Mouse (Mus musculus) gastrocnemius, adult 2 months (tissue): ENCODE results near the gene Junb. TPM values are rescaled to one million over a fixed set of nuclear protein-coding genes. Genes with fewer than 3 reads are reported as not detected.

ENCODE experiments used
- DNase-seq: peaks from one replicate; pipeline ENCODE4 v3.0.0; 2022
- H3K27ac ChIP-seq: fragments of 200-600 bp; 2 replicates; pipeline ENCODE4 v1.8.1; 2022; ENCODE audit warnings: mild to moderate bottlenecking
- H3K4me3 ChIP-seq: fragments of 200-600 bp; 2 replicates; pipeline ENCODE4 v1.8.1; 2022; ENCODE audit warnings: mild to moderate bottlenecking, moderate library complexity
- CTCF ChIP-seq: fragments of 200-600 bp; IDR thresholded peaks from 2 replicates; pipeline ENCODE4 v1.8.1; 2022; ENCODE audit warnings: antibody characterized with exemption, mild to moderate bottlenecking, moderate library complexity
- intact Hi-C: fragments of 180-260 bp; cut with DNase I; formaldehyde crosslinking; loops from one replicate; pipeline ENCODE4 v1.15.1; 2025
- total RNA-seq, 2 experiments: library from RNA; stranded (reverse); gene quantifications; 2 replicates each; pipeline ENCODE4 v1.2.3; 2021

Gene Junb
- total RNA-seq, 2 experiments from 2014 or later, result 5.7 to 10.1 TPM

DNA sequence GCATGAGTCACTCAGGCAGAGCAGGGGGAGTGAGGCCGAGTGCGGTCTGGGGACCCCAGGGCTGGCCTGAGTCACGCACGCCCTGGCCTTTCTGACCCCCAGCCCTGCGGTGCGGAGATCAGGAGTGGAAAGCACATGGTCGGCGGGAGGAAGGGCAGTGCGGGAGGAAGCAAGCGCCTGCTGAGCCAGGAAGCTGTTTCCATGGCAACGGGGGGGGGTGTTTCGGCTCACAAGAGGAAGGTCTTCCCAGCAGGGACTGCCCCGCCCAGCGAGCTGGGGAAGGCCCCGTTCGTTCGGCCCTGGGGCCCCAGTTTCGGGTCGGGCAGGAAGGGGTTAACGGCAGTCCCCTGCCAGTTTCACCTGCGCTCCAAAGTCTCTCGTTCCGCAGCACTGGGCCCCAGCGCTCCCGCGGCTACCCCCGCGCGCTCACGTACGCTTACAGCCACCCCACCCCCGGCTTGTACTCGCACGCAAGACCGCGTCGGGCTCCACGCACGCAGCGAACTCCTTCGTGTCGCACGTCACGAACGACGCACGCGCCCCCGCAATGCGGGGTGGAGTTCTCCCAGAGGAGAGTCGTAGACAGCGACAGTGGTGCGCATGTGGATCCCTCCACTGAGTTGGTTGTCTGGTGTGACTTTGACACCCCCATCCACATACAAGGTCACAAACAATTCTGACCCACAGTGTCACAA lies 7.3 kb upstream of the Junb start:
- Histone ChIP-seq H3K4me3 (peak overlapping the region; percentile 86), H3K27ac (peak overlapping the region; percentile 87)
- intact Hi-C loops, result no loop called here
- peak; percentile 87 for DNase-seq
- TF ChIP-seq CTCF, result no peak

DNA sequence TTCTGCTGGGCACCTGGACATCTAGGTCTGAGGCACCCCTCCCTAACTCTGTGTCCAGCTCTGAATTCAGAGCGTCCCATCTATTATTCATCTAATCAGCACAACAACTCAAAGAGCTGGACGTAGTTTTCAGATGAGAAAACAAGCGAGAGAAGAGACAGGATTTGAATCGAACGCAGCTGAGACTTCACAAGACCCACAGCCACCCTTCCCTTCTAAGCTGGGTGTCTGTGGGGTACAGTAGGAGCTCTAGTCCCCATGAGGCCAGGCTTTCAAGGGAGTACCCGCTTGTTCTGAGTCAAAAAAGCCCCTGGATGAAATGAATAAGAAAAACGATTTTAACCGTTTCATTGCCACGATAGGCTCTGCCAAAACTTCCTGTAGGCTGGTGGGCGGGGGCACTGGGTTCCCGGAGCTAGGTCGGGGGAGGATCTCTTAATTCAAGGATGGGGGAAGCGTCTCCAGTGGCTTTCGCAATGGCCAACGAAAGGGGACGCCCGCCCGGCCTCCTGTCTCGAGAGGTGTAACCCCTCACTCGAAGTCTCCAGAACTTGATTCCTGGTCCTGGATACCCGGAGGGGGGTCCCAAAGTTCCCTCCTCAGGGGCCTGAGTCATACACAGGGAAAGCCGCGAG lies 6.6 kb upstream of the Junb start:
- intact Hi-C loops, result no loop called here
- Histone ChIP-seq H3K4me3 (peak overlapping the region; percentile 86), H3K27ac (peak overlapping the region; percentile 87)
- no peak for DNase-seq
- TF ChIP-seq CTCF, result no peak

DNA sequence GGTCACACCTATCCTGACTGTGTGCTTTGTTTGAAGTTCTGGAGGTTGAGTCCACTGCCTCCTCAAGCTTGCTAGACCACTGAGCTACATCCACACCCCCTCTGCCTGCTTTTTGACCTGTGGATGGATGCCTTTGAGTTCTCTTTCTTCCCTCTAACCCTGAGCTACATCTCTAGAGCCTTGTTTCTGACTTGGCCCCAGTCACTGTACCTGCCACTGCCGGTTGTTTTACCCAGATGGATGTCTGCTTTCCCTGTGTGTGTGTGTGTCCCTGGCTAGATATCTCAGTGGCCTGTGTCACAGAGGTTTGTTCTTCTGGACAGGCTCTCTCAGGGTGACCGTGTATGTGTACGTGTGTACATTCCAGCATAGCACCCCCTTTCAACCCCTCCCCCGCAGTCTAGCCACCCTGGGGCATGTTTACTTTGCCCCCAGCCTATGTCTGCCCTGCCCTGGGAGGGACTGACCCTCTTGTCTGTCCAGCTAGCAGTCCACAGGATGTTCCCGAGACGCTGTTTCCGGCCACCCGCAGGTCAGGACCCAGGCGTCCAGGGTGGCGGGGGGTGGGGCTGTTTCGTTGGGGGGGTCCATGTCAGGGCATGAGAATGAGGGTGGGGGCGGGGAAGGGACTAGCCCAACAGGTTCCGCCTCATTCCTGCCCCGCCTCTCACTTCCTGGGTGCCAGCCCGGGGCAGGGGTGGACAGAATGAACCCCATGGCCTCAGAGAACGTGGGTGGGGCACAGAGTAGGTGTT lies 6.0 kb upstream of the Junb start:
- peak overlapping the region; percentile 86 for H3K4me3 ChIP-seq
- peak overlapping the region; percentile 87 for H3K27ac ChIP-seq
- intact Hi-C loops, result no loop called here
- TF ChIP-seq CTCF, result no peak
- DNase-seq, result no peak

DNA sequence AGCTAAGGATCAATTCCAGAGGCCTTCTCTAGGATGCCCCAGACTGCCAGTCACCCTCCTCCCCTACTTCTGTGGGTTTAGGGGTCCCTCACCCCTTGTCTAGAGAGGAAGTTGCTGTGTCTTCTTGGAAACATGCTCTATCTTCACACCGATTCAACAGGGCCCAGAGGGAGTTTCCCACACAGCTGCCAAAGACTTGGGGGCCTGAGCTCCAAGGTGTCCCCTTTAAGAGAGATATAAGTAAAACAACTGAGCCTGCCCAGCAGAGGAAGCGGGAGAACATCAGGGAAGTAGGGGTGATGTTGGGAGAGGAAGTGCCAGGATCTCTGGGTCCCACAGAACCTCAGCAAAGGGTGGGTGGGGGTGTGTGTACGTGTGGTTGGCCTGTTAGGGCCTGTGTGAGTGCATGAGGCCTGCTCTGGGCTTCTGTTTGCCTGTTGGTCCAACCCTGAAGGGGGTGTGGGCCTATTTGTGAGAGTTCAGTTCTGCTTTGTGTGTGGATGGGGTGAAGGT lies 4.0 kb upstream of the Junb start:
- Histone ChIP-seq H3K4me3 (no peak overlapping the region), H3K27ac (peak overlapping the region; percentile 100; the same call in 1 of the 2 replicates)
- no peak for DNase-seq
- intact Hi-C loops, result no loop called here
- no peak for TF ChIP-seq CTCF

DNA sequence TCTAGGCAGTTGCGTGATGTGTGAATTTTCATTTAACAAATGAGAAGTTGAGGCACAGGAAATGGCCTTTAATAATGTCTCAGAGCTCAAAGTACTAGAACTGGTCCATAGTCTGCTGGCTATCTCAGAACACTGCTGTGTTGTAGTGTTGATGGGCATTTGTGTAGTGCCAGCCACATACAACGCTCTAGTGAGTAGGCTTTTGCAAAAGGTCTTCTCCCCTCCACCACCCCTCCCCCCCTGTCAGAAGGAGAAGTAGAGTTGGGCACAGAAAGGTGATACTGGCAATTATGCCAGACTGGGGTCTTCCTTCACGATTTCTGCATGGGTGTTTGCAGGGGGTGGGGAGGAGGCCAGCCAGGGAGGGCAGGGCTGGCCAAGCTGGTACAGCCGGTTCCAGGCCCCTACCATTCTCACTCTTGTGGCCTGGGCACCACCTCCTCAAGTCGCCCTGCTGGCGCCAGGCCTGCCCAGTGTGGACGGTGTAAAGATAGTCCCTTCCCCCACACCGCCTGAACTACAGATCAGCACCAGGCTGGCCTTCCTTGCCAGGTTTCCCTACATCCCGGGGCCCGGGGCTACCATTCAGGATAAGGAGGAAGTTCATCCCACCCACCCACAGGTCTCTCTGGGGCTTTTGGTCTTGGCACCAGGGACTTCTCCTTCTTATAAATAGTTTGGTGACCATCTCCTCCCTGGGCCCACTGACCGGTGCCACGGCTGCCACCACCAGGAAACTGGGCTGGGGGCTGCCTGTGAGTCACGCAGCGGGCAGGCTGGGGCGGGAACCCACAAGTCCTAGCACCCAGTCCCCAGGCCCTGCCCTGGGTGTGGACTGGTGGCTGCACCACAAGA lies 3.4 kb upstream of the Junb start:
- TF ChIP-seq CTCF, result no peak
- no peak overlapping the region for H3K4me3 ChIP-seq
- H3K27ac ChIP-seq, result peak overlapping the region; percentile 100
- intact Hi-C loops, result no loop called here
- peak; percentile 26 for DNase-seq

DNA sequence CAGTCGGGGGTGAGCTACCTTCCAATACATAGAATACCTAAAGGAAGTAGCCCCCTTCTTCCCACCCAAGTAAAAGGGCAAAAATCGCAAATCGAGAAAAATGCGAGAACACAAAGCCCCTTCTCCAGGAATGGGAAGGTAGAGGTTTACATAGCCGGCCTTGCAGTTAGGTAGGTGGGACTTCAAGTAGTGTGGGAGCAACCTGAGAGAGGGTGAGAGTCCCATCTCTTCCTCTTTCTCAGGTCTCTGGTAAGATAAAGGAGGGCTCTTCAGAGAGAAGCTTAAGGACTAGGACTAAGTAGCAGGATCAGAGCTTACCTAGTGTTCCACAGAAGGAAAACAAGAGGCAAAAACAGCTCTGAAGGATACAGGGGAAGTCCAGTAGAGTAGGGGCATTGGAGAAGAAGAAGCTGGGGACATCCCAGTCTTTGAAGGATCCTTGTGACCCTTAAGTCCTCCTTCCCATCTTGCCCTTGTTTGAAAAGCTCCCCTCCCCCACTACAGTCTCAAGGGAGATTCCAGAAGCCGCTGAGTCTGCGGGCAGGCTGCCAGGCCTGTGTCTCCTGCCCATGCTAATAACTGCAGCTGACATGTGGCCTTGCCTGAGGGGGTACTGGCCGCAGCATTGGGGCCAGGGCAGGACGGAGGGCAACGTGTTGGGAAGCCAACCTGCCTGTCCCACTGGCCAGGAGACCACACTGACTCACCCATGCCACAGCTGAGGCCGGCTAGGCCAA lies 2.3 kb upstream of the Junb start:
- H3K27ac ChIP-seq, result peak overlapping the region; percentile 100
- TF ChIP-seq CTCF, result no peak
- peak; percentile 81 for DNase-seq
- H3K4me3 ChIP-seq, result peak overlapping the region; percentile 89
- intact Hi-C loops, result no loop called here

DNA sequence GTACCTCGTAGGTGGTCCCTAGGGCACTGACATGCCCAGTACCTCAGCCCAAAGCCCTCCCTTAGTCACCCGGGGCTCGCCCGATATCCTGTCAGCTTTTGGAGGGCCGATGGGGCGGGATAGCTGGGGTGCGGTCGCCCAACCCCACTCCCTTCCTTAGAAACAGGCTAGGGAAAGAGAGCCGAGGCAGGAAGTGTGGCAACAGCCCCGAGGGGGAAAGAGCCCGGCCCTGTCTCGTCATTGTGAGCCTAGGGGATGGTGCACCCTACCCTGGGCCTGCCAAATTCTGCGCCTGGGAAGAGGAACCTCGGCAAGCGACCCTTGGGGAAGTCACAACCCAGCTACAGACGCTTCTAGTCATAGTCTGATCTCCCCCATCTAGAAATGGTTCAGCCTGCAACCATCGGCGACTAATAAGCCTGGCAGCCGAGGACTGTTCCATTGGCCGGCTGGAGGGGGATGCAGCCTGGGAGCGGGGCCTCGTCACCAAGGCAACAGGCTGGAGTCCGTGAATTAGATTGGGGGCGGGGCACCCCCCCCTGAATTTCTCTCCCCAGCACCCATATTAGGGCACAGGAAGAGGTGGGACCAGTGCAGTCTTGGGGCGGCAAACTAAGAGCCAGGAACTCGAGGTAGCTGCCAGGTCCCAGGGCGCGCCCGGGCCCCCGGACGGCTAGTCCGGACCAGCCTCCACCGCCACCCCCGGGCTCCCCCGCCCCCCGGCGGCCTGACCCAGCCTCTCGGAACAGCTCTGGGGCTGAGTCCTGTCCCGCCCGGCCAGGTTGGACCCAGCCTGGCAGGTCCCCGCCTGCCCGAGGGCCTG lies 1.3 kb upstream of the Junb start:
- H3K4me3 ChIP-seq, result peak overlapping the region; percentile 89
- H3K27ac ChIP-seq, result peak overlapping the region; percentile 100
- intact Hi-C loops, result loop anchor here (5.0 to 10.0 kb wide), 3 partner anchors 92 to 315 kb away; partner anchors contain the start of genes Calr, Dhps and Ier2
- no peak for TF ChIP-seq CTCF
- peak; percentile 93 for DNase-seq

DNA sequence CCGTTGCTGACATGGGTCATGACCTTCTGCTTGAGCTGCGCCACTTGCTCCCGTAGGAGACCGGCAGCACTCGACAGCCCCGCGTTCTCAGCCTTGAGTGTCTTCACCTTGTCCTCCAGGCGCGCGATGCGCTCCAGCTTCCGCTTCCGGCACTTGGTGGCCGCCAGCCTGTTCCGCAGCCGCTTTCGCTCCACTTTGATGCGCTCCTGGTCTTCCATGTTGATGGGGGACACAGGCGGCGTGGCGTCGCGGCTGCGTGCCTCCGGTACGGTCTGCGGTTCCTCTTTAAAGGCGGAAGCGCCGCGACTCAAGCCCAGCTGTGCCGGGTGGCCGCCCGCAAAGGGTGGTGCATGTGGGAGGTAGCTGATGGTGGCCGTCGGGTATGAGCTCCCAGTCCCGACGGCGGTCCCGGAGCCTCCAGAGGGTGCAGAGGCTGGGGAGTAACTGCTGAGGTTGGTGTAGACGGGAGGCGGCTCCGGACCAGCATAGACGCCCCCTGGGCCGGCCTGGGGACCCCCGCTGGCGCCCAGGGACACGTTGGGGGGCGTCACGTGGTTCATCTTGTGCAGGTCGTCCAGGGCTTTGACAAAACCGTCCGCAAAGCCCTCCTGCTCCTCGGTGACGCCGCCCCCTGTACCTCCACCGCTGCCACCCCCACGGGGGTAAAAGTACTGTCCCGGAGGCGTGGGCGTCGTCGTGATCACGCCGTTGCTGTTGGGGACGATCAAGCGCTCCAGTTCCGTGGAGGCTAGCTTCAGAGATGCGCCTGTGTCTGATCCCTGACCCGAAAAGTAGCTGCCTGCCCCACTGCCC lies 877 bp downstream of the Junb start:
- H3K4me3 ChIP-seq, result peak overlapping the region; percentile 89
- H3K27ac ChIP-seq, result peak overlapping the region; percentile 100
- intact Hi-C loops, result loop anchor here (5.0 to 10.0 kb wide), 3 partner anchors 95 to 313 kb away; partner anchors contain the start of genes Calr, Dhps and Ier2
- TF ChIP-seq CTCF, result no peak
- peak; percentile 77 for DNase-seq

DNA sequence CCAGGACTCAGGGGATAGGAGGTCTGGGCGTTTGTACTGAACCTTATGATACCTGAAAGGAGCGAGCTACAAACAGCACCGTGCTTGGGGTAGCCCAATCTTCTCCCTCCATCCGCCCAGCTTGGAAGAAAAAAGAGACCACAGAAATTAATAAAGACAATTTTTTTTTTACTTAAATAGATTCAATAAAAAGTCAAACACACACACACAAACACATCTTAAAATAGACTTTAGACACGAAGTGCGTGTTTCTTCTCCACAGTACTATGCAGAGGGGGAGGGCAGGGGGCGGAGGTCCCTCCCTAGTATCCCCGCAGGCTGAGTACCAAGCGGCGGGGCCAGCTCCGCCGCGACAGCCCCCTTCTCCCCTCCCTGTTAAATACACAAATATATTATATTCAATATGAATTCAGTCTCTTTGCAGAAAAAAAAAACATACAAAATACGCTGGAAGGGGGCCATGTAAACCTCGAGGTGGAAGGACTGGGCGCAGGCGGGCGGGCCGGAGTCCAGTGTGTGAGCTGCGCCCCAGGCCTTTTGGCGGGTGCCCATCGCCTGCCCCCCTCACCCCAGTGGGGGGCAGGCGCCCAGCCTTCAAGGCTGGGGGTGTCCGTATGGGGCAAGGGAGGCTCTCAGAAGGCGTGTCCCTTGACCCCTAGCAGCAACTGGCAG lies 1.6 kb downstream of the Junb start:
- intact Hi-C loops, result loop anchor here (5.0 to 10.0 kb wide), 3 partner anchors 95 to 312 kb away; partner anchors contain the start of genes Calr, Dhps and Ier2
- H3K27ac ChIP-seq, result peak overlapping the region; percentile 100
- DNase-seq, result no peak
- peak overlapping the region; percentile 89 for H3K4me3 ChIP-seq
- no peak for TF ChIP-seq CTCF
